Mouse (Mus musculus): ENCODE measurements around the gene Birc2.

The Birc2 gene

DNA sequence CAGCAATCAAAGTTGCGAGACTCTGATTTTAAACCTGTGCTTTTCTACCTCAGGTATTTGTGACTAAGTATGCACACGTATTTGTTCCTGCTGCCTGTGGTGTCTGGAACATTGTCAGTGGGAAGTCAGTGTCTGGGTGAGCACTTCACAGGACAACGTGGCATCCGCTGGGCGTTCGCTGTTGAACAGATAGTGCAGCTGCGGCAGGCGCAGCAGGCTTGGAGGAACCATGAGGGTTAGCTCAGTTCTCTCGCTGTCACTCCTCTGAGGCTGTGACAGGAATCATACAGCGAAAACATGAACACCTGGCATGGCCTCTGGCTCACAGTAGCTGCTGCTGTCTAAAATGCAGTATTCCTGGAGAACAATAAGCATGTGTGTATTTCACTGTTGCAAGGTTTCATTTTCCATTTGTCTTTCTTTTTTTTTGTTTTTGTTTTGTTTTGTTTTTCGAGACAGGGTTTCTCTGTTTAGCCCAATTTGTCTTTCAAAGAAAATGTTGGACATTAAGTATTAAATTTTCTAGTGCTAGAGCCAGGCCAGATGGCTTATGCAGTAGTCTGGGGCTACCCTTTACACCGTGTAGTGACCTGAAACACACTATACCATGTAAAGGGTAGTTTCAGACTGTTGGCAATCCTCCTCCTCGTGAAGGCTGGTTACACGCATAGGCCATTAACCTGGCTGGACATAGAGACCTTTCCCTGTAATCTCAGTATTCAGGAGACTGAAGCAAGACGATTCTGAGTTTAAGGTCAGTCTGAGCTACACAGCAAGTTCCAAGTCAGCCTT, 52.8 kb downstream of the Birc2 start:
- no peak for DNase-seq

DNA sequence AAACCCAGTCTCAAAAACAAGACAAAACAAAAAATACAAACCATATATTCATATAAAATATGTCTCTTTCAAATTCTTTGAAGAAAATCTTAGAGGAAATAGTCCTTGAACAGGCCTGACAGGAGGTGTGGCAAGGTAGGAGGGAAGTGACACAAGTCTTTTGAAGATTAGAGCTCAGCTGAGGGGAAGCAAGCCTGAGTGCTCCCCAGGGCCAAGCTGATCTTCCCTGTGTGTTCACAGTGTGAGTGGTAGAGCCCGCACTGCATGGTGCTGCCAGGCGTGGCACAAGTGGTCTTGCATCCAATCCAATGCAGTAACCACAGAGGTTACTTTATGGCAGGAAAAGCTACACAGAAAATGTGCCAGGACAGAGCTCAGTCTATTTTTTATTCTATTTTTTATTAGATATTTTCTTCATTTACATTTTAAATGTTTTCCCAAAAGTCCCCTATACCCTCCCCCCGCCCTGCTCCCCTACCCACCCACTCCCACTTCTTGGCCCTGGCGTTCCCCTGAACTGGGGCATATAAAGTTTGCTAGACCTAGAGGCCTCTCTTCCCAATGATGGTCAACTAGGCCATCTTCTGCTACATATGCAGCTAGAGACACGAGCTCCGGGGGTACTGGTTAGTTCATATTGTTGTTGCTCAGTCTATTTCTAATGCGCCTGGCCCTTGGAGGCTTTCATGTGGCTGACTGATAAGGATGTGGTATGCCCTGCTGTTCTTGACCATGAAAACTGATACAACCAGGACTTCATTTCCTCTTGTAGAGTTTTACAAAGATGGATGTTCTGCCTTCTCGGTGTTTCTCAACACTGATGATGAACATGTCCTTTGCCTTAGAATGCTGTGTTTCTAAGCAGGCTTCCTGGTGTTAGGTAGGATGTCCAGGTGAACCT, 56.4 kb downstream of the Birc2 start:
- DNase-seq, result peak; percentile 48

DNA sequence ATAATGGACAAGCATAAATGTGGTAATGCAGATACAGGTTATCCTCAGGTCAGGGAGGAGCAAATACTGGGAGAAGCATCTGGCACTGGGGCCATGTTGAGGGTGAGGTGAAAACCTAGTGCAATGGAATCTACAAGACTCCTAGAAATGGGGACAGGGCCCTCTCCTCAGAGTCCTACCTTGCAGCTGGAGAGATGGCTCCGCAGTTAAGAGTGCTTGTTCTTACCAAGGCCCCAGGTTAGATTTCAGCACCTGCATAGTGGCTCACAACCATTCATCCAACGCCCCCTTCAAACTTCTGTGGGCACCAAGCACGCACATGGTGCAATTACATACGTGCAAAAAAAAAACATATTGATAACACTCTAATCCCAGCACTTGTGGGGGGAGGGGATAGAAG, 57.1 kb downstream of the Birc2 start:
- DNase-seq, result no peak

DNA sequence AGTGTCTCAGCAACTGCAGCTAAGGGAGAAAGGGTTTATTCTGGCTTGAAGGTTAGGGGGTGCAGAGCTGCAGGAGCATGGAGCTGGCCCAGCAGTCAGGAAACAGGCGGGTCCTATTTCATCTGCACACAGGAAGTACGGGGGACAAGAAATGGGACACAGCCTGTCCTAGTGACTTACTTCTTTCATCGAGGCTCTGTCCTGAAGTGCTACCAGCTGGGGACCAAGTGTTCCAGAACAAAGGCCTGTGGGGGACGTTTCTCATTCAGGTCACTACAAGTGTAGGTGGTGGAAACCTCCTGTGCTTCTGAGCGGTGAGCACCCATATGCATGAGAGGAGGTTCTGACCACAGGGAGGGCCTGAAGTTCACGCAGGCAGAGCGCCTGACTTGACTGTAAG, 58.1 kb downstream of the Birc2 start:
- no peak for DNase-seq

DNA sequence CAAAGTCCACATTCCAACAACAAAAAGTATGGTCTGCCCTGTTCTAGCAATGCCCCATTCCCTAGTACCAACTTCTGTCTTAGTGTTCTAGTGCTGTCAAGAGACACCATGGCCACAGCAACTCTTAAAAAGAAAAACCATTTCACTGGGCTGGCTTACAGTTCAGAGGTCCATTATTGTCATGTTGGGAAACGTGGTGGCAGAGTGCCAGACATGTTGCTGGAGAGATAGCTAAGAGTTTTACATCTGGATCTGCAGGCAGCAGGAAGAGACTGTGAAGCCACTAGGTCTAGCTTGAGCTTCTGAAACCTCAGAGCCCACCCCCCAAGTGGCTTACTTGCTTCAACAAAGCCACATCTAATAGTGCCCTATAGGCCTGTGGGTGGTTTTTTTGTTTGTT, 59.2 kb downstream of the Birc2 start:
- DNase-seq, result no peak

DNA sequence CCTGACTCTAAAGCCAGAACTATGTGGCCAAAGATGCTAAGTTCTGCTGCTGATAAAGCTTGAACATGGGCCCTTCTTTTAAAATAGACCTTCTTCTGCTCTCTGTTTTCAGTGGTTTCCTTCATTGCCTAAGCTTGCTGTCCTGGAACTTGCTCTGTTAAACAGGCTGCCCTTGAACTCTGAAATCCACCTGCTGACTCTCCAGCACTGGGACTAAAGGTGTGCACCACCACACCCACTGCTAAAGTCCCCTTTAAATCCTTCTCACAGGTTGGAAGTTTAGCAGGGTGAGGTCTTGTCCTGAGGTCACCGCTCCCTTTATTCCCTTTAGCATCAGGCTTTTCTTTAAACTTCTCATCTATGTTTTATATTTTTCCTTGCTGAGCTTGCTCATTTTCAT, 59.9 kb downstream of the Birc2 start:
- DNase-seq, result no peak

DNA sequence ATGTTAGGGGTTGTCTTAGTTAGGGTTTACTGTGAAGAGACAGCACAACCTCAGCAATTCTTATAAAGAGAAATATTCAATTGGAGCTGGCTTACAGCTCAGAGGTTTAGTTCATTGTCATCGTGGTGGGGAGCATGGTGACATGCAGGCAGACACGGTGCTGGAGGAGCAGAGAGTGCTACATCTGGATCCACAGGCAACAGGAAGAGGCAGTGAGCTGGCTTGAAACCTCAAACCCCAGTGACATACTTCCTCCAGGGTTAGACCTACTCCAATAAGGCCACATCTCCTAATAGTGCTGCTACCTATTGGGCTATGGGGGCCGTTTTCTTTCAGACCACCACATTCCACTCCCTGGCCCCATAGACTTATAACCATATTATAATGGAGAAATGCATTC, 60.9 kb downstream of the Birc2 start:
- DNase-seq, result no peak

DNA sequence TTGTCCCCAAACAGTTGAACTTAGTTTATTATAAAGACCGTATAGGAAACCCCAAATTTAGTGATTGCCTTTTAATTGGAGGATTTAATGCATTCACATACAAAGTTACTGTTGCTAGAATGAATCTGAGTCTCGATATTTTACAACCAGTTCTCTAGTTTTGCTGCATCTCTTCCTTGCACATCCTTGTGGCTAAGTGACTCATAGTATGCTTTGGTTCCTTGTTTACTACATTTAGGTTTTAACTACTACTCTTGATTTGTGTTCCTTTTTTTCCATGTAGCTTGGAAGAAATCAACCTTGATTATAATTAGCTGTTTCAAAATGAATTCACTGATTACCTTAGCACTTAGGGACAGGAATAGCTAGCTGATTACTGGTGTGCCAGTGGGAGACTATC, 61.9 kb downstream of the Birc2 start:
- no peak for DNase-seq

DNA sequence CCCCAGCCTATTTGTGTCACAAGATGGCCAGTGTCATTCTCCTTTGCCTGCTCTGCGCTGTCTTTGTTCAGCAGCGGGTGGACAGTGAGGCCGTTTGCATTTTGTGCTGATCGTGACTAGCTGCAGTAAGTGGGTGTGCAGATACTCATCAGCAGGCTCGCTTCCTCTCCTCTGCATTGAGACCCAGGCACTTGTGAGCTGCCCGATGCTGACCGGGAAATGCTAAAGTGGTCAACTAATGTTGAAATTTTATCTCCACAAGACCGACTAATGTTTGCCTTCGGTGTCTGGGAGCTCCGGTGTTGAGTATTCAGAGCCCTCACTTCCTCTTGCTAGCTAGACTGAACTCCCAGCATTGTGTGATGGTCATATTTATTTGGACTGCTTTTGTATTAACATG, 62.3 kb downstream of the Birc2 start:
- no peak for DNase-seq

DNA sequence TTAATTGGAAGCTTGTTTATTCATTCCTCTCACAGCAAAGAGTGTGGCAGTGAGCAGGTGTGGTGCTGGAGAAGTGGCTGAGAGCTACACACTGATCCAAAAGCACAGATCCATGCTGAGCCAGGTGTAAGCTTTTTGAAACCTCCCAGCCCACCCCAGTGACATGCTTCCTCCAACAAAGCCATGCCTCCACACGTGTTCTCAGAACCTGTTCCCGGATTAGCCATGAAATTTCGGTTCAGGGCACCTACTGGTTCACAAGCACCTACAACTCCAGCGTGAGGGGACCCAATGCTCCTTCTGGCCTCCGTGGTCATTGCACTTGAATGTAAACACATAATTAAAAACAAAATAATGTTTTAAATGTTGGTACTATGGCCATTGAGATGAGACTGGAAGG, 63.2 kb downstream of the Birc2 start:
- no peak for DNase-seq

DNA sequence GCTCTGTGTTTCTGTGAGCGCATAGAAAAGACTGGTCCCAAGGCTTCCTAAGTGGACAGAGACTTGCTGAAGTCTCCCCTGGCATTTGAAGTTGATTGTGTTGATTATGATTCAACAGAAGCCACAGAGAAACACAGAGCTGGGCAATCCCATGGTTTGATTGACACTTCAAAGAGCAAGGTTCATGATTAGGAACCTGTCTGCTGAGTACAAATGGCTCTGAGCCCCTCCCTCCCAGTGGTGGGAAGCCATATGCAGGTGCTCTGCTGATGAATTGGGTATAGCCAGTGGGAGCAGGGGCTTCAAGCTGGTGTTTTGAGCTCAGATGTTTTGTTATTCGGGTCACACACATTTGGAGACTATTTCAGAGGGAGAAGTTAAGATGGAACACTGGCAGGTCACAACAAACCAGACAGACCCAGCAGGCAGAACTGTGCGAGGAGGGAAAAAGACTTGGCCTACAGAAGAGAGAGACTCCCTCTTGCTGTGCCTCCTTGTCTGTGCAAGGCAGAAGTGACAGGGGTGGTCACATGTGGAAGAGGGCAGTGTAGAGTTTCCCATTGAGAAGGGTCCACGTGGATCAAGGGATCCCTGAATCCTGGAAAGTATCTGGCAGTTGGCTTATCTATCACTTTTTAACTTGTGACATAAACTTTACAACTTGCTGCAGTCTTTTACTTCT, 64.0 kb downstream of the Birc2 start:
- DNase-seq, result no peak

DNA sequence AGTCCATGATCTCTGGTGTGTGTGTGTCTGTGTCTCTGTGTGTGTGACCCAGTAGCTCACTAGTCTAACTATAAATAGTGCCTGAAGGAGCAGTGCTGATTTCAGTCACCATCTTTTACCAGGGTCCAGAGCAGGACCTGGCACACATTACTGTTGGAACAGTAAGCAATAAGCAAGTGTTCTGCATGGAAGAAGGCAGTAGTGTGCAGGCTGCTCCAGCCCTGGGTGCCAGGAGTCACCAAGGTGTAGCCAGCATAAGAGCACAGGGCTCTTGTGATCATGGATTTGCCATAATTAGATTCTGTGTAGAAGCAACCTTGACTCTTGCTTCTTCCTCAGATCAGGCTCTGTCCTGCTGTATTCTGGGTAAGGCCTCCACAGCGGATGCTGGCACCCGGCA, 64.5 kb downstream of the Birc2 start:
- no peak for DNase-seq

DNA sequence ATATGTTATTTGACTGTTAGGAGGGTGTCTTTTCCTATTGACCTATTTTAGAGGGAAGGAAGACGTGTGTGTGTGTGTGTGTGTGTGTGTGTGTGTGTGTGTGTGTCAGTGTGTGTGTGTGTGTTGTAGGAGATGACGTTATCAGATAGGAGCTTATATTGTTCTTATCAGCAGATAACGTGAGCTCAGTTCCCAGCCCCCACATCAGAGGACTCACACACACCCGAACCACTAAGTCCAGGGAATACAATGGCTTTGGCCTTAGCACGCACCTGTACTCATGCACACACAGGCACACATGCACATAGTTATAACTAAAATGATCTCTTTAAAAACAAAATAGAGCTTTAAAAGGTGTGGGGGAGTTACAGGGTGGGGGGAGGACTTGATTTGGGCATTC, 67.4 kb downstream of the Birc2 start:
- no peak for DNase-seq

DNA sequence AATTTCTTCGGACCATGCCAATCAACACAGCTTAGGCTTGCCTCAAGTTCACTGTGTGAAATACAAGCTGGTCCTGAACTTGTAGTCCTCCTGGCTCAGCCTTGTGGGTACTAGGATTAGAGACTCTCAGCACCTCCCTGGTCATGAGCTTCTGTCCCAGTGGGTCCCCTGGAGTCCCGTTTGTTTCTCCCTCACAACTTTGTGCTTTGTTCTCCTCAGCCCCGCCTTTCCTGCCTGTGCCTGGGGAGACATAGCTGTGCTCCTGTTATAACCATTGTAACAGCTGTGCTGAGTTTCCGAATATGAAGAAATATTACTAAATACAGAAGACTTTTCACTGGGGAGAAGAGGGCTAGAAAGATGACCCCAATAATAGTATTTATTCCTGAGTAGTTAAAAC, 67.8 kb downstream of the Birc2 start:
- no peak for DNase-seq
